Mouse (Mus musculus) midbrain, embryonic 16.5 days (tissue): ENCODE measurements around the gene Khdrbs2. TPM values are rescaled to one million over a fixed set of nuclear protein-coding genes. Genes with fewer than 3 reads are reported as not detected.

ENCODE experiments used
- ATAC-seq: fragments of 200-750 bp; cut with Nextera tagmentation; 2 replicates; pipeline ENCODE4 v1.8.0; 2017; ENCODE audit warnings: moderate TSS enrichment
- H3K27ac ChIP-seq: fragments of 300-500 bp; sonication (generic); 2 replicates; pipeline ENCODE4 v1.5.1; 2014; ENCODE audit warnings: mild to moderate bottlenecking, low read length, mixed read lengths
- H3K27me3 ChIP-seq: fragments of 300-500 bp; sonication (generic); 2 replicates; pipeline ENCODE4 v1.6.1; 2014; ENCODE audit warnings: low read depth, low read length, mixed read lengths; ENCODE audit not compliant: control insufficient read depth, insufficient read depth
- H3K36me3 ChIP-seq: fragments of 300-500 bp; sonication (generic); 2 replicates; pipeline ENCODE4 v1.6.1; 2014; ENCODE audit warnings: mild to moderate bottlenecking, low read length, moderate library complexity, mixed read lengths; ENCODE audit not compliant: control insufficient read depth, insufficient read depth
- H3K4me1 ChIP-seq: fragments of 300-500 bp; sonication (generic); 2 replicates; pipeline ENCODE4 v1.6.1; 2014; ENCODE audit warnings: mild to moderate bottlenecking, low read length, mixed read lengths; ENCODE audit not compliant: control insufficient read depth, insufficient read depth
- H3K4me2 ChIP-seq: fragments of 300-500 bp; sonication (generic); 2 replicates; pipeline ENCODE4 v1.6.1; 2014; ENCODE audit warnings: mild to moderate bottlenecking, low read length, mixed read lengths
- H3K4me3 ChIP-seq: fragments of 300-500 bp; sonication (generic); 2 replicates; pipeline ENCODE4 v1.5.1; 2014; ENCODE audit warnings: low read depth, mild to moderate bottlenecking, low read length, moderate library complexity, mixed read lengths
- H3K9ac ChIP-seq: fragments of 300-500 bp; sonication (generic); 2 replicates; pipeline ENCODE4 v1.6.1; 2014; ENCODE audit warnings: low read depth, low read length, mixed read lengths
- H3K9me3 ChIP-seq: fragments of 300-500 bp; sonication (generic); replicated peaks from 2 replicates; pipeline ENCODE4 v1.6.1; 2014; ENCODE audit warnings: mild to moderate bottlenecking, low read length, mixed read lengths; ENCODE audit not compliant: control insufficient read depth, poor library complexity, severe bottlenecking
- WGBS: fragments of 180-500 bp; shearing (Covaris S2); extraction: QIAGEN DNeasy Blood & Tissue Kit; methylation state at CpG from one replicate; pipeline ENCODE4 v1.1.7; 2014; 5-methylcytosine and 5-hydroxymethylcytosine counted together
- polyA plus RNA-seq: library from polyadenylated mRNA; unstranded; fragments of >200 nt; fragmentation: Nextera tagmentation; extraction: Ambion mirVana; gene quantifications from 2 replicates; pipeline ENCODE4 v1.2.1, GENCODE M21; 2015

Khdrbs2 gene
- polyA plus RNA-seq, 1 experiment from 2014 or later = 58.1 TPM

DNA sequence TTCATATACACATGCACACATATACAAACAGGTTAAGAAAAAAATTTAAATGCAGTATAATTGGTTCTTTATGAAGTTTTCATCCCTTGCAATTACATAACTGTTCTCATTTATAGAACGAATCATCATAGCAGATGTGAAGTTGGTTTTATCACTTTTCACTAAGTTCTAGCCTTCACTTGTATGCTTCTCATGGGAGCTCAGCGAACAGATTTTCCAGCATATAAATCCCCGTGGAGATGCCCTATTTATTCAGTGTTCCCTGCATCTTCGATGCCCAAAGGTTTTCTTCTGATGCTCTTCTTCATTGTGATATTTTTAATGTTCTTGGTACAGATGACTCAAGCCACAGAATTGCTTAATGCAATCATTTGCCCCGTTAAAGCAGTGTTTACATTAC, 128.9 kb downstream of the Khdrbs2 start:
- 79% methylated on average over 5 of the region's 5 CpGs for WGBS
- no peak overlapping the region for H3K4me2 ChIP-seq
- H3K36me3 ChIP-seq = no peaks in the 10 kb centered on the region
- no peaks in the 10 kb centered on the region for H3K27me3 ChIP-seq
- no peak overlapping the region for H3K4me3 ChIP-seq
- no peaks in the 10 kb centered on the region for H3K9me3 ChIP-seq
- H3K27ac ChIP-seq = no peak overlapping the region
- no peaks in the 10 kb centered on the region for H3K4me1 ChIP-seq
- no peak for ATAC-seq
- no peak overlapping the region for H3K9ac ChIP-seq

DNA sequence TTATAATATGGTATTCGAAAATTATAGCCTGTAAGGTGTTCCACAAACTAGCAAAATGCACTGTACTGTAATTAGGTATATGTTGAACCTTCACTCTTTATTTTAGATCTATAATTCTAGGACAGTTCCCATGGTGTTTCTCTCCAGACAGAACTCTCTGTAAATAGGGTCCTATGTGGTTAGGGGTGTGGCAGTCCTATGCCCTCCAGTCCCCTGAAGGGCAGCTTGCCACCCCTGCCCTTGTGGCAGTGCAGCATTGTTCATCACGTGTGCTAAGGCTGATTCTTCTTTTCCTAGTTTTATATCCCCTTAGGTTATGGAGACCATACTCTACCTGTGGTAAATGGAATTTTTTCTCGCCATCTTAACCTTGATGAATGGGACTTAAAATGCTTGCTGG, 136.6 kb downstream of the Khdrbs2 start:
- no peak overlapping the region for H3K27ac ChIP-seq
- H3K27me3 ChIP-seq = no peaks in the 10 kb centered on the region
- H3K9ac ChIP-seq = no peak overlapping the region
- WGBS = 69% methylated on average over 3 of the region's 3 CpGs
- no peak overlapping the region for H3K4me2 ChIP-seq
- H3K36me3 ChIP-seq = no peaks in the 10 kb centered on the region
- no peaks in the 10 kb centered on the region for H3K9me3 ChIP-seq
- H3K4me3 ChIP-seq = no peak overlapping the region
- no peaks in the 10 kb centered on the region for H3K4me1 ChIP-seq
- no peak for ATAC-seq

DNA sequence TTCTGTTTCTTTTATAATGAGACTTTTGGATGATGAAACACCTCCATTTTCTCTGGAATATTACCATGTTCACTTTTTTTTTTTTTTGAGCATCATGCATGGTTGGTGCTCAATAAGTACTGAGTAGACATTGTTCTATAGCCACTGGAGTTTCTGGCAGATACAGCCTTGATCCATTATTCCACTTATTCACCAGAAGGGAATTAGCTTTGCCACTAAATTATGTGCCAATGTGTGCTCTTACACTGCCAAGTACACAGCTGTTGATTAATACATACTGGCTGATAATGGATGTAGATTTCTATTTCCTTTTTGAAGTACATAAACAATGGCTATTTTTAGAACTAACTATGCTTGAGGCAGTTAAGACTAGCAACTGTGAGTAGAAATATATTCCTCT, 137.1 kb downstream of the Khdrbs2 start:
- Histone ChIP-seq H3K9me3 (no peaks in the 10 kb centered on the region), H3K27me3 (no peaks in the 10 kb centered on the region), H3K9ac (no peak overlapping the region), H3K4me1 (no peaks in the 10 kb centered on the region), H3K4me3 (no peak overlapping the region), H3K27ac (no peak overlapping the region), H3K36me3 (no peaks in the 10 kb centered on the region), H3K4me2 (no peak overlapping the region)
- no peak for ATAC-seq

DNA sequence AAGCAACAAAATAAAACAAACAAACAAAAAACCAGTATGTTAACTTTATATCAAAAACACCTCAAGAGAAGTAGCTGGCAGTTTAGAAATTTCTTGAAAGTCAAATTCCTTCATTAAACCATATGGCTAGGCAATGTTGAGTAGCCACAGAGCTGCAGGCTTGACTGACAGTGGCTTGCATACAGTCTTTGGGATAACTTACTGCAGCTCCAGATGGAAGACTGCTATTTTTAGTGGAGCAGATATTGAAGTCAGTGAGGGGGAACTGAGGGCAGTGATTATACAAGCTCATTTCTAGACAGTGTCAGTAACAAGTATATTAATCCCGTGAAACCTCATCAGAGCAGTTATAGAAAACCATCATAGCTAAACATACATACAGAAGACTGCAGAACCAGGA, 166.6 kb downstream of the Khdrbs2 start:
- Histone ChIP-seq H3K36me3 (no peaks in the 10 kb centered on the region), H3K27me3 (no peaks in the 10 kb centered on the region), H3K27ac (no peak overlapping the region), H3K4me2 (no peak overlapping the region), H3K9ac (no peak overlapping the region), H3K4me3 (no peak overlapping the region), H3K4me1 (no peaks in the 10 kb centered on the region), H3K9me3 (no peaks in the 10 kb centered on the region)
- no peak for ATAC-seq
- WGBS = 79% methylated on average over 1 of the region's 1 CpGs

DNA sequence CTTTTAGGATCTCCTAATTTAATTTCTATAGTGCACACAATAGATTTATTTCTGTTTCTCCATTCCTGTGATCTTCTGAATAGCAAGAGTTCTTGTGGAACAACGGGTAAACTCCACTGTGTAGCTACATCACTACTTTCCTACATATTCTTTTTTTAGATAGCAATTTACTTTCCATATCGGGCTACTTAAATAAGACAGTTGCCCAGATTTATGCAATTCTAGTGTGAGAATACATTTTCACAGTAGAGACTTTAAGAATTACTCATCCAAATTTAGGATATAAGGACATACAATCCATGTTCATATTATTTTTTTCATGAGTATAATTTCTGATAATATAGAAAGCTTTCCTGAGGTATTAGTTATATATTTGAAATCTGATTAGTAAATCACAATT, 175.0 kb downstream of the Khdrbs2 start:
- Histone ChIP-seq H3K4me2 (no peak overlapping the region), H3K4me1 (no peaks in the 10 kb centered on the region), H3K27me3 (no peaks in the 10 kb centered on the region), H3K9me3 (no peaks in the 10 kb centered on the region), H3K27ac (no peak overlapping the region), H3K9ac (no peak overlapping the region), H3K4me3 (no peak overlapping the region), H3K36me3 (no peaks in the 10 kb centered on the region)
- ATAC-seq = no peak
- WGBS = 85% methylated on average over 2 of the region's 2 CpGs

DNA sequence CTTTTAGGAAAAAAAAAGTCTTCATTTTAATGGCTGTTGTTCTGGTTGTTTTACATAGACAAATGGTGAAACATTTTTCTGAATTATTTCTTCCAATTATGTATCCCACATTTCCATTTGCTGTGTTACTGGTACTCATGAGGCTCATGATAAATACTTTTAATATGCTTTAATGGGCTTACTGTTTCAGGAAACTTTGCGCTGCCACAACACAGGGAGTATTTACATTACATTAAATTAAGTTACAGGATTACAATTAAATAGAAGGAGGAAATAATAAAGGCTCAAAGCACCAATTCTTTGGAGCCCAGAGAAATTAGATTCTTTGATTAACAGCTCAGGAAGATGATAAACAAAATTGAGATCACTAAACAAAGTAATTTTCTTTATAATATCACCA, 179.6 kb downstream of the Khdrbs2 start:
- Histone ChIP-seq H3K27ac (no peak overlapping the region), H3K9ac (no peak overlapping the region), H3K27me3 (no peaks in the 10 kb centered on the region), H3K4me1 (no peaks in the 10 kb centered on the region), H3K4me2 (no peak overlapping the region), H3K4me3 (no peak overlapping the region), H3K36me3 (no peaks in the 10 kb centered on the region), H3K9me3 (no peaks in the 10 kb centered on the region)
- WGBS = 88% methylated on average over 1 of the region's 1 CpGs
- ATAC-seq = no peak

DNA sequence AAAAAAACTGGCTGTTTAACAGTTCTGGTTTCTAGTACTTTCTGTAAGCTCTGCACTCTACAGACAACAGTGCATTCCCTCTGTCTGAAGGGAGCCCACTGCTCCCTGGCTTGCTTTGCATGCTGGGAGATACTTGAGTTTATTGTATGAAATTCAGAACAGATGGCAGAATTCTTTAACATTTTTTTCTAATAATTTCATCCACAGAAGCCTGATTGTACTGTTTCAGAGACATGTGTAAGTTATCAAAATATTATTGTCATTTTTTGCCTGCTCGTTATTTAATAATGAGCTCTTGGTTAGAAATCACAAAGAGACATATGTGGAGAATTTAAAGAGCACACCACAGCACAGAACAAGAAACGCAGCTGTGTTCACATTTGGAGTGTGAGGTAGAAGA, 191.0 kb downstream of the Khdrbs2 start:
- Histone ChIP-seq H3K9me3 (no peaks in the 10 kb centered on the region), H3K4me1 (no peaks in the 10 kb centered on the region), H3K4me2 (no peak overlapping the region), H3K9ac (no peak overlapping the region), H3K27ac (no peak overlapping the region), H3K4me3 (no peak overlapping the region), H3K27me3 (no peaks in the 10 kb centered on the region), H3K36me3 (no peaks in the 10 kb centered on the region)
- ATAC-seq = no peak
- WGBS = 68% methylated on average over 2 of the region's 2 CpGs

DNA sequence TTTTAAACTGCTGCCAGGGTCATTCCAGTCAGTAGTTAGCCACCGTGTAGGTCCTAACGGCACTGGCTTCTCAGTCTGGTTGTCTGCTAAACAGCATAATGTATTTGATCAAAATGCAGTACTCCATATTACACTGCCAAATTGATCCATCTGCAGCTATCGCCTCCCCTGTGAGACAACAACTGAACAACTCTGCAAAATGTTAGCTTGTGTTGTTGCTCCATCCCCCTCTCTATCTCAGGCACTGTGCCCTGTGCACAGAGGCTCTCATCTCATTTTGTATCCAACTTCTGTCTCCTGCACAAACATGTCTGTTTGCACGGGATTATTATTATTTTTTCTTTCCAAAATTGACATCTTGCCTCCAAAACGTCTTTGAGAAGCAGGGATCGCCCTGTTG, 225.0 kb downstream of the Khdrbs2 start:
- Histone ChIP-seq H3K4me3 (no peak overlapping the region), H3K27me3 (no peaks in the 10 kb centered on the region), H3K9ac (no peak overlapping the region), H3K27ac (no peak overlapping the region), H3K4me2 (no peak overlapping the region), H3K36me3 (no peaks in the 10 kb centered on the region), H3K4me1 (no peaks in the 10 kb centered on the region), H3K9me3 (no peaks in the 10 kb centered on the region)
- WGBS = 76% methylated on average over 6 of the region's 6 CpGs
- 0 out of 2 replicates have a peak, but pooled peaks have one; percentile 21 for ATAC-seq

DNA sequence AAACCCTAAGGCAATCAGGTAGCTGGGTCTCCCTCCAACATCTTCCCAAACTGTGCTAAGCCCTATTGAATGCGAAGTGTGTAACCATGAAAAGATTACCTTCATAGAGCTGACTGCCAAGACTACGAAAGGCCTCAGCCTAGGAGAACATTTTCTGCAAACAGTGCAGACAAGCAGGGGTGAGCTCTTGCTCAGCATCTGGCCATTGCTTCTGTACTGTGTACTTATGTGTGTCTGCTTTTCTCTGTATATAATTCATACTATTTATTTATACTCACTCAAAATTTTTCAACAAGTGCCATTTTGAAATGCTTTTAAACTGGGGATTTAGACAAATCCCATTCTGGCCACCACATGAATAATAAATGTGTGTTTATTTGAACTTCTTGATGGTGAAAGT, 235.1 kb downstream of the Khdrbs2 start:
- H3K27me3 ChIP-seq = no peaks in the 10 kb centered on the region
- ATAC-seq = no peak
- H3K4me2 ChIP-seq = no peak overlapping the region
- no peaks in the 10 kb centered on the region for H3K36me3 ChIP-seq
- H3K9ac ChIP-seq = no peak overlapping the region
- H3K27ac ChIP-seq = no peak overlapping the region
- 77% methylated on average over 2 of the region's 2 CpGs for WGBS
- H3K9me3 ChIP-seq = no peaks in the 10 kb centered on the region
- no peaks in the 10 kb centered on the region for H3K4me1 ChIP-seq
- H3K4me3 ChIP-seq = no peak overlapping the region

DNA sequence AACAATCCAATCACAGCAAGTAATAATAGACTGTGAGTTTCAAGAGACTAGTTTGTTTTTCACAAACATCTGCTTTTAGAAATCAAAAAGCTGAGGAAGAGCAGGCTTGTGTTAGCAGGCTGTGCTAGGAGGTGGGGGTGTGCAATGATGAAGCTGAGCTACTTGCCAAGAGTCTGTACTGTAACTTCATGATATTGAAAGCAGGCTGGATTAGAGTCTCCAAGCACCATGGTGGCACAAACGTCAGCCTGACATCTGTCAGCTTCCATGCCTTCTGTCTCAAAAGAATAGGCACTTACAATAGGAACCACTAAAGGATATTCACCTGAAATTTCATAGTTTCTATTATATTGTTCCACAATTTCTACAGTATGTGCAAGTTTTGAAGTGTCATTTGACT, 255.9 kb downstream of the Khdrbs2 start:
- Histone ChIP-seq H3K27me3 (no peaks in the 10 kb centered on the region), H3K36me3 (no peaks in the 10 kb centered on the region), H3K4me2 (no peak overlapping the region), H3K9me3 (no peaks in the 10 kb centered on the region), H3K27ac (no peak overlapping the region), H3K4me1 (no peaks in the 10 kb centered on the region), H3K4me3 (no peak overlapping the region), H3K9ac (no peak overlapping the region)
- ATAC-seq = no peak
- 47% methylated on average over 1 of the region's 1 CpGs for WGBS
